Mouse (Mus musculus): ENCODE data around the gene Celf2. TPM values are rescaled to one million over a fixed set of nuclear protein-coding genes. Genes with fewer than 3 reads are reported as not detected.

Celf2 gene
- polyA plus RNA-seq, 1 experiment from 2014 or later, result 16.5 TPM

- no peak overlapping the region for H3K9ac ChIP-seq (replicated peaks; ENCODE audit: low read length)
- ATAC-seq (ENCODE audit: low FRiP score, low TSS enrichment), result no peak
- H3K4me1 ChIP-seq (ENCODE audit: insufficient read depth, low read length), result peaks cover 7% of the 10 kb centered on the region
- H3K4me2 ChIP-seq (replicated peaks; ENCODE audit: low read depth, low read length), result no peak overlapping the region
- WGBS, result 50% methylated on average over 10 of the region's 10 CpGs
- no peaks in the 10 kb centered on the region for H3K9me3 ChIP-seq (ENCODE audit: low read length)
- no peak overlapping the region for H3K27ac ChIP-seq (ENCODE audit: low read length)
- H3K27me3 ChIP-seq (ENCODE audit: insufficient read depth, low read length), result peaks cover 13% of the 10 kb centered on the region
- no peak overlapping the region for H3K4me3 ChIP-seq (ENCODE audit: low read length)
- H3K36me3 ChIP-seq (ENCODE audit: insufficient read depth, low read length), result no peaks in the 10 kb centered on the region
Measured at GRCm38 (mm10) chr2:6874266-6874955, 635.0 kb downstream of the Celf2 start.

- Histone ChIP-seq H3K36me3 (ENCODE audit: insufficient read depth, low read length) (no peaks in the 10 kb centered on the region), H3K27me3 (ENCODE audit: insufficient read depth, low read length) (peaks cover 14% of the 10 kb centered on the region), H3K27ac (ENCODE audit: low read length) (no peak overlapping the region), H3K4me3 (ENCODE audit: low read length) (no peak overlapping the region), H3K9me3 (ENCODE audit: low read length) (no peaks in the 10 kb centered on the region), H3K4me1 (ENCODE audit: insufficient read depth, low read length) (peaks cover 7% of the 10 kb centered on the region), H3K4me2 (replicated peaks; ENCODE audit: low read depth, low read length) (no peak overlapping the region), H3K9ac (replicated peaks; ENCODE audit: low read length) (no peak overlapping the region)
- 87% methylated on average over 1 of the region's 1 CpGs for WGBS
- no peak for ATAC-seq (ENCODE audit: low FRiP score, low TSS enrichment)
Measured at GRCm38 (mm10) chr2:6873711-6874110, 635.7 kb downstream of the Celf2 start.

GRCm38 (mm10) chr2:6872894-6873255, 636.5 kb downstream of the Celf2 start:
- H3K4me2 ChIP-seq (replicated peaks; ENCODE audit: low read depth, low read length), result peak overlapping the region; percentile 96
- no peaks in the 10 kb centered on the region for H3K36me3 ChIP-seq (ENCODE audit: insufficient read depth, low read length)
- H3K27me3 ChIP-seq (ENCODE audit: insufficient read depth, low read length), result peaks cover 16% of the 10 kb centered on the region
- no peaks in the 10 kb centered on the region for H3K9me3 ChIP-seq (ENCODE audit: low read length)
- H3K4me1 ChIP-seq (ENCODE audit: insufficient read depth, low read length), result peaks cover 7% of the 10 kb centered on the region
- WGBS, result 17% methylated on average over 10 of the region's 10 CpGs
- H3K9ac ChIP-seq (replicated peaks; ENCODE audit: low read length), result peak overlapping the region; percentile 82
- peak overlapping the region; percentile 83 for H3K4me3 ChIP-seq (ENCODE audit: low read length)
- no peak for ATAC-seq (ENCODE audit: low FRiP score, low TSS enrichment)
- H3K27ac ChIP-seq (ENCODE audit: low read length), result no peak overlapping the region

GRCm38 (mm10) chr2:6872131-6872893, 637.1 kb downstream of the Celf2 start:
- Histone ChIP-seq H3K4me2 (replicated peaks; ENCODE audit: low read depth, low read length) (peak overlapping the region; percentile 96), H3K27ac (ENCODE audit: low read length) (peak overlapping the region; percentile 53; the same call in 1 of the 2 replicates), H3K4me1 (ENCODE audit: insufficient read depth, low read length) (peaks cover 7% of the 10 kb centered on the region), H3K9me3 (ENCODE audit: low read length) (no peaks in the 10 kb centered on the region), H3K27me3 (ENCODE audit: insufficient read depth, low read length) (peaks cover 16% of the 10 kb centered on the region), H3K9ac (replicated peaks; ENCODE audit: low read length) (peak overlapping the region; percentile 82), H3K36me3 (ENCODE audit: insufficient read depth, low read length) (no peaks in the 10 kb centered on the region), H3K4me3 (ENCODE audit: low read length) (peak overlapping the region; percentile 83)
- WGBS, result 0% methylated on average over 73 of the region's 124 CpGs
- ATAC-seq (ENCODE audit: low FRiP score, low TSS enrichment), result peak; percentile 96

- H3K36me3 ChIP-seq (ENCODE audit: insufficient read depth, low read length), result no peaks in the 10 kb centered on the region
- peaks cover 16% of the 10 kb centered on the region for H3K27me3 ChIP-seq (ENCODE audit: insufficient read depth, low read length)
- H3K27ac ChIP-seq (ENCODE audit: low read length), result peak overlapping the region; percentile 53; the same call in 1 of the 2 replicates
- 3% methylated on average over 33 of the region's 40 CpGs for WGBS
- H3K9me3 ChIP-seq (ENCODE audit: low read length), result no peaks in the 10 kb centered on the region
- peak overlapping the region; percentile 96 for H3K4me2 ChIP-seq (replicated peaks; ENCODE audit: low read depth, low read length)
- no peak; the same call in 1 of the 2 replicates for ATAC-seq (ENCODE audit: low FRiP score, low TSS enrichment)
- peak overlapping the region; percentile 82 for H3K9ac ChIP-seq (replicated peaks; ENCODE audit: low read length)
- H3K4me1 ChIP-seq (ENCODE audit: insufficient read depth, low read length), result peaks cover 7% of the 10 kb centered on the region
- peak overlapping the region; percentile 83 for H3K4me3 ChIP-seq (ENCODE audit: low read length)
Measured at GRCm38 (mm10) chr2:6871281-6872130, 637.9 kb downstream of the Celf2 start.

- Histone ChIP-seq H3K4me1 (ENCODE audit: insufficient read depth, low read length) (peaks cover 4% of the 10 kb centered on the region), H3K4me3 (ENCODE audit: low read length) (no peak overlapping the region), H3K9me3 (ENCODE audit: low read length) (no peaks in the 10 kb centered on the region), H3K27me3 (ENCODE audit: insufficient read depth, low read length) (peaks cover 16% of the 10 kb centered on the region), H3K27ac (ENCODE audit: low read length) (no peak overlapping the region), H3K4me2 (replicated peaks; ENCODE audit: low read depth, low read length) (no peak overlapping the region), H3K9ac (replicated peaks; ENCODE audit: low read length) (no peak overlapping the region), H3K36me3 (ENCODE audit: insufficient read depth, low read length) (no peaks in the 10 kb centered on the region)
- 63% methylated on average over 9 of the region's 9 CpGs for whole genome bisulfite sequencing
- no peak for ATAC-seq (ENCODE audit: low FRiP score, low TSS enrichment)
Measured at GRCm38 (mm10) chr2:6869956-6870710, 639.2 kb downstream of the Celf2 start.

GRCm38 (mm10) chr2:6867297-6867696, 642.1 kb downstream of the Celf2 start:
- ATAC-seq (ENCODE audit: low FRiP score, low TSS enrichment), result no peak
- Histone ChIP-seq H3K4me2 (replicated peaks; ENCODE audit: low read depth, low read length) (no peak overlapping the region), H3K27ac (ENCODE audit: low read length) (no peak overlapping the region), H3K27me3 (ENCODE audit: insufficient read depth, low read length) (peaks cover 8% of the 10 kb centered on the region), H3K36me3 (ENCODE audit: insufficient read depth, low read length) (no peaks in the 10 kb centered on the region), H3K9me3 (ENCODE audit: low read length) (no peaks in the 10 kb centered on the region), H3K4me1 (ENCODE audit: insufficient read depth, low read length) (peaks cover 4% of the 10 kb centered on the region), H3K4me3 (ENCODE audit: low read length) (no peak overlapping the region), H3K9ac (replicated peaks; ENCODE audit: low read length) (no peak overlapping the region)
- WGBS, result 31% methylated on average over 4 of the region's 4 CpGs

- Histone ChIP-seq H3K4me2 (replicated peaks; ENCODE audit: low read depth, low read length) (no peak overlapping the region), H3K27me3 (ENCODE audit: insufficient read depth, low read length) (peaks cover 8% of the 10 kb centered on the region), H3K9me3 (ENCODE audit: low read length) (no peaks in the 10 kb centered on the region), H3K27ac (ENCODE audit: low read length) (no peak overlapping the region), H3K9ac (replicated peaks; ENCODE audit: low read length) (no peak overlapping the region), H3K4me3 (ENCODE audit: low read length) (no peak overlapping the region), H3K4me1 (ENCODE audit: insufficient read depth, low read length) (no peaks in the 10 kb centered on the region), H3K36me3 (ENCODE audit: insufficient read depth, low read length) (no peaks in the 10 kb centered on the region)
- WGBS, result 94% methylated on average over 4 of the region's 4 CpGs
- no peak for ATAC-seq (ENCODE audit: low FRiP score, low TSS enrichment)
Measured at GRCm38 (mm10) chr2:6865785-6866184, 643.6 kb downstream of the Celf2 start.

- Histone ChIP-seq H3K9ac (replicated peaks; ENCODE audit: low read length) (no peak overlapping the region), H3K27ac (ENCODE audit: low read length) (no peak overlapping the region), H3K4me1 (ENCODE audit: insufficient read depth, low read length) (no peaks in the 10 kb centered on the region), H3K36me3 (ENCODE audit: insufficient read depth, low read length) (no peaks in the 10 kb centered on the region), H3K9me3 (ENCODE audit: low read length) (no peaks in the 10 kb centered on the region), H3K27me3 (ENCODE audit: insufficient read depth, low read length) (no peaks in the 10 kb centered on the region), H3K4me3 (ENCODE audit: low read length) (no peak overlapping the region), H3K4me2 (replicated peaks; ENCODE audit: low read depth, low read length) (no peak overlapping the region)
- WGBS, result 55% methylated on average over 2 of the region's 2 CpGs
- ATAC-seq (ENCODE audit: low FRiP score, low TSS enrichment), result no peak
Measured at GRCm38 (mm10) chr2:6850102-6850644, 659.2 kb downstream of the Celf2 start.

Measured in kidney, embryonic 16.5 days (tissue).